Mouse (Mus musculus): Measurements from ENCODE around the gene Fgfr2.

The Fgfr2 gene

GRCm38 (mm10) chr7:132930850-132931559 is 192.1 kb downstream of the Fgfr2 start, which contains the start of gene Zranb1:
Zranb1 (plus strand) TSS chr7:132931142.
- peak; percentile 99 for DNase-seq

DNA sequence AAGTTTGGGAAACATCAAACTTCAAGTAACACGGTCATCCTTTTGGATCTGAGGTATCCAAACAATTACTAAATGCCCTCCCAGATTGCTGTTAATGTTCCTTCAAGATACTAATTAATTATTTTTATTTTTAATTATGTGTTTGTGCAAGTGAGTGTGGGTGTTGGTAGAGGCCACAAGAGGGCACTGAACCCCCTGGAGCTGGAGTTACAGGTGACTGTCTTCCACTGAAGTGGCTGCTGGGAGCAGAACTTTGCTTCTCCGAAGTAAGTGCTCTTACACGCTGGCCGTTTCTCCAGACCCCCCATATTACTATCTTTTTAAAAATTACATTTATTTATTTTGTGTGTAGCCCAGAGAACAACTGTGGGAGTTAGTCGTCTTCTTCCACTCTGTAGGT is 193.1 kb downstream of the Fgfr2 start:
- no peak for DNase-seq

GRCm38 (mm10) chr7:132927201-132927600 is 195.9 kb downstream of the Fgfr2 start:
- DNase-seq, result no peak

- no peak for DNase-seq
These were observed 197.9 kb downstream of the Fgfr2 start for GRCm38 (mm10) chr7:132925227-132925626.

DNA sequence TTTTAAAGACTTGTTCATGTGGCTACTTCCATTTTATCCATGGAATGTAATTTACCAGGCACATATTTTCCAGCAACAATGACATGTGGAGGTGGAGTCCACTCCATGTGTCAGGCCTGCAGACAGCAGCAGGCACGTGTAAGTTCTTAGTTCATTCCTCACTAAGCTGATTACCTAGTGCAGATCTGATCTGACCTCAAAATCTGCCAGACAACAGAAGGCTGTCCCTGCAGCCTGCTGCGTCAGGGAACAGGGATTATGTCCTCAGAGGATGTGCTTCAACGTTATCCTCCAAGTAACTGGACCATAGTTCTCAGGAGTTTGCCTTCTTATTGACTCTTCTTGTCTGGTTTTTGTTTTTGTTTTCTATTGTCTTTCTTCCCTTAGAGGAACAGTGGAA is 201.2 kb downstream of the Fgfr2 start:
- DNase-seq, result no peak

DNA sequence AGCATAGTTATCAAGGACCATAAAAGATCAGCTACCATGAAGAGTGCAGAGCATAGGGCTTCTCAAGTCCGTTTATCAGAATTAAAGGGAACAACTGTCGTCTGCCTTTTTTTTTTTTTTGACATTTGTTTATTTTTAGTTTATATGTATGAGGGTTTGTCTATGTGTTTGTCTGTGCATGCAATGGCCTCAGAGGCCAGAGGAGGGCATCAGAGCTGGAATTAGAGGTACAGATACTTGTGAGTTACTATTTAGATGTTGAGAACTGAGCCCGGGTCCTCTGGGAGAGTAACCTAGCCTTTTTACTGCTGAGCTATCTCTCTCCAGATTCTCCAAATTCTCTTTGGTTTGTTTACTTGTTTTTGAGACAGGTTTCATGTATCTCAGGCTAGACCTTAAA is 219.4 kb downstream of the Fgfr2 start:
- DNase-seq, result no peak

GRCm38 (mm10) chr7:132900826-132901531 is 222.2 kb downstream of the Fgfr2 start:
- no peak for DNase-seq

DNA sequence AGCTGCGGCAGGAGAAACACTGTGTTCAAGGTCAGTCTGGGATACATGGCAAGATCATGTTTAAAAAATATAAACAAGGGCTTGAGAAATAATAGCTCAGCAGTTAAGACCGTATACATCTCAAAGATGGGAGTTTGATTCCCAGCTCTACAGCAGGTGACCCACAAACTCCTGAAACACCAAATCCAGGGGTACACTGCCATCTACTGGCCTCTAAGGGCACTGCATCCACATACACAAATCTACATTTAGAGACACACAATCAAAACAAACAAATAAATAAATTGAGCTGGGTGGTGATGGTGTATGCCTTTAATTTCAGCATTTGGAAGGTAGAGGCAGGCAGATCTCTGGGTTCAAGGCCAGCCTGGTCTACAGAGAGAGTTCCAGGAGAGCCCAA is 224.9 kb downstream of the Fgfr2 start:
- no peak for DNase-seq

DNA sequence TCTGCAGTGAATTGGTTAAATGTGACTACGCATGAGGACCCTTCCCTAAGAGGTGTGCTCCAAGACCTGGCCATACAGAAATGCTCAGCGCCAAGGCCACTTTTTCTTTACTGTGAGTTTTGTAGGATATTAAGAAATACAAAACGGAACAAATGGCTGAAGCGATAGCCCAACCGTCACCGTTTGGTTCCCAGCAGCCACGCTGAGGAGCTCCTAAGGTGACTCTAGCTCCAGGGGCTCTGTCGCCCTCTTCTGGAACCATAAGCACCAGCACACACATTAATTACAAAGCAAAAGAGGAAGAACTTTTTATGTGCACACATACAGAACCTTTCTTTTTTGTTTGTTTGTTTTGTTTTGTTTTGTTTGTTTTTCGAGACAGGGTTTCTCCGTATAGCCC is 225.9 kb downstream of the Fgfr2 start:
- DNase-seq, result no peak

GRCm38 (mm10) chr7:132896206-132896815 is 226.8 kb downstream of the Fgfr2 start:
- DNase-seq, result no peak

- DNase-seq, result no peak
These were observed 228.2 kb downstream of the Fgfr2 start for GRCm38 (mm10) chr7:132894841-132895555.

DNA sequence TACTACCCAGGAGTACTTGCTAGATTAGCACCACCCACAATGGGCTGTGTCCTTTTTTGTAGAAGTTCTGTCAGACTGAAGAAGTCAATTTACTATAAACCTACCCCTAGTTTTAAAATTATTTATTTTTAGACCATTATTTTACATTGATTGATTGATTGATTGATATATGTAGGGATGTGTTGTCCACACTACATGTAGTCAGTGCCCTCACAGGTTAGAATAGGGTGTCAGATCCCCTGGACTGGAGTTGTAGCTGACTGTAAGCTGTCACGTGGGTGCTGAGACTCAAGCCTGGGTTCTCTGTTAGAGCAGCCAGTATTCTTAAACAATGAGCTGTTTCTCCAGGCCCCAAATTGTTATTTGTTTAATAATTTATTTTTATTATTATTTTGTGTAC is 229.8 kb downstream of the Fgfr2 start:
- DNase-seq, result no peak

GRCm38 (mm10) chr7:132892806-132893205 is 230.3 kb downstream of the Fgfr2 start:
- no peak for DNase-seq

DNA sequence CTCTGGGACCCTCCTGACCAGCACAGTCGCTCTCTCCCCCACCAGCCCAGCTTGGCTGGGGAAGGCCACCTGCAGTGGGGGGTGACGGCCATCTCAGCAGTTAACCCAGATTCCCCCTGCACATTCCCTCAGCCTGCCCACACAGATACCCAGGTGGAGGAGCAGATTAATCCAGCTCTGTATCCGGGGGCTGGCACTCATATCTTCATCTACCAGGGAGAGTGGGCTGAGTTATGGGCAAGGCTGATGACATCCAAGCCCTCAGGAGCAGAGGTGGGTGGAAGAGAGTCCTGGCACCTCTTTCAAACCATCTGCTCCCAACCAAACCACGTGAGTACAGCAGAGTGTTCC is 230.9 kb downstream of the Fgfr2 start:
- DNase-seq, result no peak

GRCm38 (mm10) chr7:132891561-132892310 is 231.4 kb downstream of the Fgfr2 start:
- no peak for DNase-seq

- no peak for DNase-seq
These were observed 232.9 kb downstream of the Fgfr2 start for GRCm38 (mm10) chr7:132890201-132890600.

- DNase-seq, result no peak
These were observed 233.5 kb downstream of the Fgfr2 start for GRCm38 (mm10) chr7:132889691-132890090.

- no peak for DNase-seq
These were observed 234.5 kb downstream of the Fgfr2 start for GRCm38 (mm10) chr7:132888518-132889249.

DNA sequence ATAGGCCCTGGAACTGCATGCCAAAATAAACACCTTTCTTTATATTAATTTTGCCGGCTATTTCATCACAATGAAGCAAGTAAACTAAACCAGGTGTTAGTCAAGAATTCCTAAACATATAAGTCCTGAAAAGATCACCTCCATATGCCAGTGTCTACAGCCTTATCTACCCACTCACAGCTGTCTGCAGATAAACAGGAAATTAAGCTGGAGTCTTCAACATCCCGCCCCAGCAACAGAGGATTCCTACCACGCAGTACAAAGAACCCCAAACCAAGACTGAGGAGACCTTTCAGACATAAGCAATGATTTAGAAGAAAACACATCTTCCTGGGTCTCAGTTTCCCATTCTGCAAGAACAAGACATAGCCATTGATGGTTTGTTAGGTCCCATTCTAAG is 235.1 kb downstream of the Fgfr2 start:
- DNase-seq, result no peak

- DNase-seq, result no peak
These were observed 235.9 kb downstream of the Fgfr2 start for GRCm38 (mm10) chr7:132887019-132887804.

GRCm38 (mm10) chr7:132884031-132884430 is 239.1 kb downstream of the Fgfr2 start:
- no peak for DNase-seq

Measured in right cerebral cortex, adult 18-20 months (tissue).